8 mouse cellular contexts compared by ENCODE assay signal in genomic region chr8:71627265-71628099, GRCm38 (mm10). TPM values are rescaled to one million over a fixed set of nuclear protein-coding genes. Genes with fewer than 3 reads are reported as not detected.
DNase-seq lines count a peak whose midpoint lies in the region; ATAC-seq lines count a peak whose summit lies in the region.

No protein-coding gene starts in this region.

- peaks cover 38% of the 10 kb centered on the region for H3K36me3 ChIP-seq in forebrain, embryonic 10.5 days (replicated peaks)
- H3K36me3 ChIP-seq in forebrain, embryonic 11.5 days (ENCODE audit: control insufficient read depth, insufficient read depth, low read length): peaks cover 11% of the 10 kb centered on the region
- peaks cover 23% of the 10 kb centered on the region for H3K36me3 ChIP-seq in neural tube, embryonic 12.5 days
- H3K36me3 ChIP-seq in intestine, embryonic 16.5 days (ENCODE audit: control insufficient read depth, insufficient read depth, low read length): peaks cover 20% of the 10 kb centered on the region
- H3K36me3 ChIP-seq in neural tube, embryonic 13.5 days: peaks cover 40% of the 10 kb centered on the region

- no peak overlapping the region for H3K4me2 ChIP-seq in forebrain, embryonic 11.5 days (ENCODE audit: low read depth, low read length, severe bottlenecking)
- 0 out of 2 replicates have a peak overlapping the region, but pooled peaks have one; percentile 5 for H3K4me2 ChIP-seq in neural tube, embryonic 12.5 days (replicated peaks)
- H3K4me2 ChIP-seq in intestine, embryonic 16.5 days (ENCODE audit: low read depth, low read length): no peak overlapping the region
- H3K4me2 ChIP-seq in neural tube, embryonic 13.5 days: no peak overlapping the region

- no peak overlapping the region for H3K9ac ChIP-seq in forebrain, embryonic 11.5 days (ENCODE audit: low read length)
- no peak overlapping the region for H3K9ac ChIP-seq in neural tube, embryonic 12.5 days
- peak overlapping the region; percentile 35; the same call in 1 of the 2 replicates for H3K9ac ChIP-seq in intestine, embryonic 16.5 days (ENCODE audit: low read depth, low read length)
- 0 out of 2 replicates have a peak overlapping the region, but pooled peaks have one; percentile 17 for H3K9ac ChIP-seq in neural tube, embryonic 13.5 days

- peaks cover 14% of the 10 kb centered on the region for H3K9me3 ChIP-seq in forebrain, embryonic 10.5 days
- no peaks in the 10 kb centered on the region; the same call in 1 of the 2 replicates for H3K9me3 ChIP-seq in forebrain, embryonic 11.5 days (ENCODE audit: control insufficient read depth, low read length)
- H3K9me3 ChIP-seq in neural tube, embryonic 12.5 days: peaks cover 6% of the 10 kb centered on the region
- peaks cover 12% of the 10 kb centered on the region for H3K9me3 ChIP-seq in intestine, embryonic 16.5 days (ENCODE audit: control insufficient read depth, low read length)
- H3K9me3 ChIP-seq in neural tube, embryonic 13.5 days: 0 out of 2 replicates have a peak, but pooled peaks cover 1% of the 10 kb centered on the region

- no peak for DNase-seq in forebrain, embryonic 10.5 days (ENCODE audit: extremely low spot score, low spot score)
- DNase-seq in forebrain, embryonic 11.5 days (ENCODE audit: low spot score): no peak
- DNase-seq in neural tube, embryonic 10.5 days (ENCODE audit: extremely low spot score, low spot score): no peak
- DNase-seq in urinary bladder, postnatal 36 days (ENCODE audit: low spot score in 2 of 2): no peak
- DNase-seq in cerebellum, adult 9-10 months: no peak

- H3K27ac ChIP-seq in forebrain, embryonic 10.5 days: peak overlapping the region; percentile 3; the same call in 1 of the 2 replicates
- H3K27ac ChIP-seq in forebrain, embryonic 11.5 days (ENCODE audit: low read depth, low read length): no peak overlapping the region
- H3K27ac ChIP-seq in neural tube, embryonic 12.5 days: no peak overlapping the region
- H3K27ac ChIP-seq in intestine, embryonic 16.5 days (ENCODE audit: low read length): peak overlapping the region; percentile 46; the same call in 1 of the 2 replicates
- H3K27ac ChIP-seq in neural tube, embryonic 13.5 days (replicated peaks): peak overlapping the region; percentile 49

- no peak for ATAC-seq in forebrain, embryonic 11.5 days (replicated peaks; ENCODE audit: low FRiP score)
- ATAC-seq in neural tube, embryonic 12.5 days (ENCODE audit: low FRiP score, low read depth): no peak
- no peak for ATAC-seq in intestine, embryonic 16.5 days
- ATAC-seq in neural tube, embryonic 13.5 days (ENCODE audit: low read depth): no peak

- no peak overlapping the region for H3K4me3 ChIP-seq in forebrain, embryonic 10.5 days
- no peak overlapping the region for H3K4me3 ChIP-seq in forebrain, embryonic 11.5 days (ENCODE audit: low read depth, low read length)
- no peak overlapping the region for H3K4me3 ChIP-seq in neural tube, embryonic 12.5 days
- no peak overlapping the region for H3K4me3 ChIP-seq in intestine, embryonic 16.5 days (ENCODE audit: low read length)
- H3K4me3 ChIP-seq in neural tube, embryonic 13.5 days: no peak overlapping the region

- H3K4me1 ChIP-seq in forebrain, embryonic 10.5 days: peaks cover 36% of the 10 kb centered on the region
- H3K4me1 ChIP-seq in forebrain, embryonic 11.5 days (replicated peaks; ENCODE audit: control insufficient read depth, insufficient read depth, low read length): peaks cover 3% of the 10 kb centered on the region; the same call in 1 of the 2 replicates
- peaks cover 13% of the 10 kb centered on the region for H3K4me1 ChIP-seq in neural tube, embryonic 12.5 days
- peaks cover 25% of the 10 kb centered on the region for H3K4me1 ChIP-seq in intestine, embryonic 16.5 days (ENCODE audit: control insufficient read depth, insufficient read depth, low read length)
- peaks cover 29% of the 10 kb centered on the region for H3K4me1 ChIP-seq in neural tube, embryonic 13.5 days (replicated peaks)

- WGBS in forebrain, embryonic 10.5 days: 54% methylated on average over 9 of the region's 9 CpGs
- 56% methylated on average over 9 of the region's 9 CpGs for WGBS in forebrain, embryonic 11.5 days
- WGBS in neural tube, embryonic 12.5 days: 54% methylated on average over 9 of the region's 9 CpGs
- WGBS in intestine, embryonic 16.5 days: 49% methylated on average over 9 of the region's 9 CpGs
- 60% methylated on average over 9 of the region's 9 CpGs for WGBS in neural tube, embryonic 13.5 days

- H3K27me3 ChIP-seq in forebrain, embryonic 10.5 days (ENCODE audit: poor library complexity, severe bottlenecking): peaks cover 44% of the 10 kb centered on the region
- H3K27me3 ChIP-seq in forebrain, embryonic 11.5 days (ENCODE audit: control insufficient read depth, insufficient read depth, low read length): peaks cover 12% of the 10 kb centered on the region
- H3K27me3 ChIP-seq in neural tube, embryonic 12.5 days (replicated peaks): peaks cover 24% of the 10 kb centered on the region
- peaks cover 6% of the 10 kb centered on the region; the same call in 1 of the 2 replicates for H3K27me3 ChIP-seq in intestine, embryonic 16.5 days (replicated peaks; ENCODE audit: control insufficient read depth, insufficient read depth, low read length)
- peaks cover 27% of the 10 kb centered on the region for H3K27me3 ChIP-seq in neural tube, embryonic 13.5 days

RNA-seq across cellular contexts. Expression of gene Colgalt1, which starts 16.7 kb away (rescaled TPM):
- polyA plus RNA-seq in forebrain, embryonic 10.5 days (2016; fragmentation: Nextera tagmentation; extraction: Ambion mirVana): 44.2 and 47.4 TPM in 2 replicates
- polyA plus RNA-seq in forebrain, embryonic 11.5 days (2014; fragmentation: Nextera tagmentation; extraction: Ambion mirVana): 41.8 and 48.6 TPM in 2 replicates
- polyA plus RNA-seq in neural tube, embryonic 12.5 days (2016; fragmentation: Nextera tagmentation; extraction: Ambion mirVana): 60.9 and 67.2 TPM in 2 replicates
- polyA plus RNA-seq in intestine, embryonic 16.5 days (2015; fragmentation: Nextera tagmentation; extraction: Ambion mirVana): 68.0 and 70.5 TPM in 2 replicates
- polyA plus RNA-seq in neural tube, embryonic 13.5 days (2015; fragmentation: Nextera tagmentation; extraction: Ambion mirVana): 66.8 and 67.2 TPM in 2 replicates

RNA-seq across cellular contexts. Expression of gene Fam129c, which starts 30.0 kb away (rescaled TPM):
- polyA plus RNA-seq in forebrain, embryonic 10.5 days (2016; fragmentation: Nextera tagmentation; extraction: Ambion mirVana): 4.1 and 5.1 TPM in 2 replicates
- polyA plus RNA-seq in forebrain, embryonic 11.5 days (2014; fragmentation: Nextera tagmentation; extraction: Ambion mirVana): 3.2 and 4.3 TPM in 2 replicates
- 4.9 and 6.1 TPM in 2 replicates for polyA plus RNA-seq in neural tube, embryonic 12.5 days (2016; fragmentation: Nextera tagmentation; extraction: Ambion mirVana)
- 3.0 and 3.5 TPM in 2 replicates for polyA plus RNA-seq in intestine, embryonic 16.5 days (2015; fragmentation: Nextera tagmentation; extraction: Ambion mirVana)
- 7.8 and 8.5 TPM in 2 replicates for polyA plus RNA-seq in neural tube, embryonic 13.5 days (2015; fragmentation: Nextera tagmentation; extraction: Ambion mirVana)

RNA-seq across cellular contexts. Expression of gene Pgls, which starts 35.5 kb away (rescaled TPM):
- polyA plus RNA-seq in forebrain, embryonic 10.5 days (2016; fragmentation: Nextera tagmentation; extraction: Ambion mirVana): 262 and 266 TPM in 2 replicates
- polyA plus RNA-seq in forebrain, embryonic 11.5 days (2014; fragmentation: Nextera tagmentation; extraction: Ambion mirVana): 218 and 238 TPM in 2 replicates
- 198 and 217 TPM in 2 replicates for polyA plus RNA-seq in neural tube, embryonic 12.5 days (2016; fragmentation: Nextera tagmentation; extraction: Ambion mirVana)
- polyA plus RNA-seq in intestine, embryonic 16.5 days (2015; fragmentation: Nextera tagmentation; extraction: Ambion mirVana): 244 and 252 TPM in 2 replicates
- polyA plus RNA-seq in neural tube, embryonic 13.5 days (2015; fragmentation: Nextera tagmentation; extraction: Ambion mirVana): 191 and 213 TPM in 2 replicates

RNA-seq across cellular contexts. Expression of gene Unc13a, which starts 44.1 kb away (rescaled TPM):
- 2.9 and 3.3 TPM in 2 replicates for polyA plus RNA-seq in forebrain, embryonic 10.5 days (2016; fragmentation: Nextera tagmentation; extraction: Ambion mirVana)
- 6.5 and 6.6 TPM in 2 replicates for polyA plus RNA-seq in forebrain, embryonic 11.5 days (2014; fragmentation: Nextera tagmentation; extraction: Ambion mirVana)
- 16.3 and 16.7 TPM in 2 replicates for polyA plus RNA-seq in neural tube, embryonic 12.5 days (2016; fragmentation: Nextera tagmentation; extraction: Ambion mirVana)
- polyA plus RNA-seq in intestine, embryonic 16.5 days (2015; fragmentation: Nextera tagmentation; extraction: Ambion mirVana): 0.98 and 1.2 TPM in 2 replicates
- polyA plus RNA-seq in neural tube, embryonic 13.5 days (2015; fragmentation: Nextera tagmentation; extraction: Ambion mirVana): 16.6 and 17.7 TPM in 2 replicates

RNA-seq across cellular contexts. Expression of gene Jak3, which starts 48.6 kb away (rescaled TPM):
- polyA plus RNA-seq in forebrain, embryonic 10.5 days (2016; fragmentation: Nextera tagmentation; extraction: Ambion mirVana): 2.5 and 3.0 TPM in 2 replicates
- polyA plus RNA-seq in forebrain, embryonic 11.5 days (2014; fragmentation: Nextera tagmentation; extraction: Ambion mirVana): 2.3 TPM in 2 replicates
- 3.8 and 4.2 TPM in 2 replicates for polyA plus RNA-seq in neural tube, embryonic 12.5 days (2016; fragmentation: Nextera tagmentation; extraction: Ambion mirVana)
- 11.5 and 13.5 TPM in 2 replicates for polyA plus RNA-seq in intestine, embryonic 16.5 days (2015; fragmentation: Nextera tagmentation; extraction: Ambion mirVana)
- 3.9 and 4.0 TPM in 2 replicates for polyA plus RNA-seq in neural tube, embryonic 13.5 days (2015; fragmentation: Nextera tagmentation; extraction: Ambion mirVana)

Comparison
In these comparisons a context has a peak if more than half of its experiments do, and no peak if none do; other contexts are left out.
1. H3K27ac ChIP-seq: peak in forebrain, embryonic 10.5 days (single experiment), intestine, embryonic 16.5 days (single experiment) and neural tube, embryonic 13.5 days (single experiment); none in forebrain, embryonic 11.5 days (single experiment) and neural tube, embryonic 12.5 days (single experiment).
2. H3K9ac ChIP-seq: peak in intestine, embryonic 16.5 days (single experiment) and neural tube, embryonic 13.5 days (single experiment); none in forebrain, embryonic 11.5 days (single experiment) and neural tube, embryonic 12.5 days (single experiment).